Mouse (Mus musculus) right cerebral cortex, postnatal 36 days (tissue): ENCODE results near the gene Agbl3.

Experiments used
- DNase-seq, 2 experiments: peaks; one replicate each; pipeline ENCODE4 v3.0.0; 2022; ENCODE audit warnings: low spot score in 2 of 2, mixed read lengths in 1 of 2

The Agbl3 gene

GRCm38 (mm10) chr6:34906125-34906524 lies 125.9 kb downstream of the Agbl3 start:
- no peak for DNase-seq

DNA sequence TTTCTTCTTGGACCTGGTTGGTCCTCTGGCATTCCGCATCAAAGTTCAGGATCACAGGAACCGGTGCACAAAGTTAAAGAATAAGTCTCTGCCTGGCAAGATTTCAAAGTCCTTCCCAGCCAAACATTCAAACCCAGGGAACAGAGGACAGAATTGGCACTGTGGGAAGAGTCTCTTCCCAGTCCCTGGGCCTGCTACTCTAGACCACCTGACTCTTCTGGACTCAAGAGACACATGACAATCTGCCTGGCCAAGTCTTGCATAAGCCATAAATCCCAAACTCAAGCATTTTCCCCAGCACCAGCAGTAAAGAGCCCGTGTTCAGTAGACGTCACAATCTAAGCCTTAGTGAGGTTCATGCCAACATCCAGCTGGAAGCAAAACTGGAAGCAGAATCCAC lies 126.4 kb downstream of the Agbl3 start:
- no peak for DNase-seq

DNA sequence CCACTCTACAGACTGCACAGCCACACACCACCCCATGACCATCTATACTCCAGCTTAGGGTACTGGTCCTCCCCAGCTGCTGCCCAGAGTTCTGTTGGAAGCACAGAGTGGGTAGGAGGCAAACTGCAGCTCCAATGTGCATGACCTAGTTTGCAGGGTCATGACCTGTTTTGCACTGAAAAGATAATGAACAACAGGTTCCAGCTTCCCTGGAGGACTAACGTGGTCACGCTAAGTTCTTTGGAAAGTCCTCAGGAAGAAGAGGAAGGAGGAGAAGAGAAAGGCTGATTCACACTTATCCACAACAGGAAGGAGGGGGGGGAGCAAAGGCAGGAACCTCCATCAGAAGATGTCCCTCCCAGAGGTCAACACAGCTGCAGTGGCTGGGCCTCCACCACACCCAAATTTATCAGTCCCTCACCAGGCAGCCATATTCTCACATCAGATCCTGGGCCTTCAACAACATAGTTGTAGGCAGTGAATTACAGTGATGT lies 126.9 kb downstream of the Agbl3 start:
- DNase-seq: no peak

GRCm38 (mm10) chr6:34907696-34908260 lies 127.5 kb downstream of the Agbl3 start:
- no peak for DNase-seq
